Mouse (Mus musculus): Measurements from ENCODE around the gene Cgas.
"Not testable (repeated sequence)": the region's sequence is repeated elsewhere in the genome, so short reads cannot be mapped to it uniquely, and the experiment has no call there.

Cgas gene

GRCm38 (mm10) chr9:78442579-78443392 lies at the start of gene Cgas:
Gene Cgas (minus strand): TSS chr9:78443237.
- peak; percentile 63 for DNase-seq (ENCODE audit: low read depth, low spot score)

GRCm38 (mm10) chr9:78492254-78492653 lies 49.2 kb upstream of the Cgas start:
- no peak for DNase-seq (ENCODE audit: low read depth, low spot score)

- no peak for DNase-seq (ENCODE audit: low read depth, low spot score)
Measured at GRCm38 (mm10) chr9:78491169-78491568, 48.1 kb upstream of the Cgas start.

GRCm38 (mm10) chr9:78488890-78489420 lies 45.9 kb upstream of the Cgas start, which contains the start of gene Eef1a1:
Gene Eef1a1 (minus strand): TSS chr9:78489151.
- peak; percentile 83 for DNase-seq (ENCODE audit: low read depth, low spot score)

- DNase-seq (ENCODE audit: low read depth, low spot score), result peak; percentile 58
Measured at GRCm38 (mm10) chr9:78488021-78488420, 45.0 kb upstream of the Cgas start.

- DNase-seq (ENCODE audit: low read depth, low spot score), result no peak
Measured at GRCm38 (mm10) chr9:78484660-78485059, 41.6 kb upstream of the Cgas start.

GRCm38 (mm10) chr9:78482386-78482785 lies 39.3 kb upstream of the Cgas start:
- DNase-seq (ENCODE audit: low read depth, low spot score), result peak; percentile 42

- peak; percentile 100 for DNase-seq (ENCODE audit: low read depth, low spot score)
Measured at GRCm38 (mm10) chr9:78481423-78482331, 38.6 kb upstream of the Cgas start.

GRCm38 (mm10) chr9:78480706-78481358 lies 37.8 kb upstream of the Cgas start:
- DNase-seq (ENCODE audit: low read depth, low spot score), result peak; percentile 80

- not testable (repeated sequence) for DNase-seq (ENCODE audit: low read depth, low spot score)
Measured at GRCm38 (mm10) chr9:78480227-78480626, 37.2 kb upstream of the Cgas start.

GRCm38 (mm10) chr9:78479308-78479707 lies 36.3 kb upstream of the Cgas start:
- DNase-seq (ENCODE audit: low read depth, low spot score), result not testable (repeated sequence)

- peak; percentile 54 for DNase-seq (ENCODE audit: low read depth, low spot score)
Measured at GRCm38 (mm10) chr9:78478009-78478605, 35.1 kb upstream of the Cgas start.

- DNase-seq (ENCODE audit: low read depth, low spot score), result peak; percentile 78
Measured at GRCm38 (mm10) chr9:78477021-78477551, 34.0 kb upstream of the Cgas start.

GRCm38 (mm10) chr9:78476531-78477020 lies 33.5 kb upstream of the Cgas start:
- DNase-seq (ENCODE audit: low read depth, low spot score), result peak; percentile 88

- DNase-seq (ENCODE audit: low read depth, low spot score), result peak; percentile 74
Measured at GRCm38 (mm10) chr9:78475873-78476272, 32.8 kb upstream of the Cgas start.

GRCm38 (mm10) chr9:78475383-78475780 lies 32.3 kb upstream of the Cgas start:
- DNase-seq (ENCODE audit: low read depth, low spot score), result peak; percentile 65

GRCm38 (mm10) chr9:78474771-78475382 lies 31.8 kb upstream of the Cgas start:
- peak; percentile 62 for DNase-seq (ENCODE audit: low read depth, low spot score)

- peak; percentile 82 for DNase-seq (ENCODE audit: low read depth, low spot score)
Measured at GRCm38 (mm10) chr9:78474270-78474669, 31.2 kb upstream of the Cgas start.

- peak; percentile 90 for DNase-seq (ENCODE audit: low read depth, low spot score)
Measured at GRCm38 (mm10) chr9:78473588-78473987, 30.6 kb upstream of the Cgas start.

- no peak for DNase-seq (ENCODE audit: low read depth, low spot score)
Measured at GRCm38 (mm10) chr9:78465725-78466124, 22.7 kb upstream of the Cgas start.
